14 mouse cellular contexts compared by ENCODE assay signal in genomic region chr2:18352620-18353019, GRCm38 (mm10). TPM values are rescaled to one million over a fixed set of nuclear protein-coding genes. Genes with fewer than 3 reads are reported as not detected.
A peak's percentile ranks its signal among the peaks of the same experiment; 100 is the strongest.
DNase-seq lines count a peak whose midpoint lies in the region; ATAC-seq and TF ChIP-seq lines count a peak whose summit lies in the region.
"Had no signal": no experiment of that assay in that cellular context is flagged by ENCODE, and none has a peak within 500 bp of the region (broad histone marks: within the 10 kb centered on the region; RNA-seq: fewer than 3 reads in every experiment).

No protein-coding gene starts in this region.

- H3K9me3 ChIP-seq in heart, embryonic 10.5 days, result peaks cover 7% of the 10 kb centered on the region
- no peaks in the 10 kb centered on the region for H3K9me3 ChIP-seq in neural tube, embryonic 14.5 days (ENCODE audit: control insufficient read depth, low read length)
- H3K9me3 ChIP-seq in neural tube, embryonic 15.5 days (replicated peaks), result no peaks in the 10 kb centered on the region
- no peaks in the 10 kb centered on the region for H3K9me3 ChIP-seq in stomach, postnatal 0 days (ENCODE audit: control insufficient read depth, low read length)
- H3K9me3 ChIP-seq: lung, embryonic 15.5 days had no signal

- no peak for TF ChIP-seq POLR2A in heart, adult 2 months (IDR thresholded peaks at IDR 0.05; ENCODE audit: insufficient read depth, low read depth, low read length)

- no peak overlapping the region for H3K4me2 ChIP-seq in neural tube, embryonic 14.5 days (ENCODE audit: low read depth, low read length)
- no peak overlapping the region for H3K4me2 ChIP-seq in neural tube, embryonic 15.5 days
- no peak overlapping the region for H3K4me2 ChIP-seq in stomach, postnatal 0 days (replicated peaks; ENCODE audit: low read depth)
- H3K4me2 ChIP-seq: forebrain, embryonic 12.5 days; heart, embryonic 12.5 days; lung, embryonic 15.5 days had no signal

- intact Hi-C loops in heart, adult 2 months (cut with DNase I), result loop anchor here (10.0 kb wide), 1 partner anchor 922 kb away; no protein-coding TSS in a partner anchor

- H3K27ac ChIP-seq in heart, adult 2 months, result no peak overlapping the region
- no peak overlapping the region for H3K27ac ChIP-seq in heart, embryonic 10.5 days
- H3K27ac ChIP-seq in layer of hippocampus, adult 2 months, result no peak overlapping the region
- H3K27ac ChIP-seq in neural tube, embryonic 14.5 days (ENCODE audit: low read depth, low read length), result no peak overlapping the region
- no peak overlapping the region for H3K27ac ChIP-seq in neural tube, embryonic 15.5 days (replicated peaks)
- H3K27ac ChIP-seq in stomach, postnatal 0 days (replicated peaks), result no peak overlapping the region
- H3K27ac ChIP-seq: forebrain, embryonic 12.5 days; lung, embryonic 15.5 days had no signal

- 80% methylated on average over 2 of the region's 2 CpGs for WGBS in heart, adult 2 months
- 93% methylated on average over 2 of the region's 2 CpGs for WGBS in heart, embryonic 10.5 days
- 92% methylated on average over 2 of the region's 2 CpGs for WGBS in neural tube, embryonic 14.5 days
- WGBS in neural tube, embryonic 15.5 days, result 93% methylated on average over 2 of the region's 2 CpGs
- 90% methylated on average over 2 of the region's 2 CpGs for WGBS in stomach, postnatal 0 days

- no peaks in the 10 kb centered on the region for H3K27me3 ChIP-seq in heart, adult 2 months (ENCODE audit: control insufficient read depth, insufficient read depth, low read length)
- H3K27me3 ChIP-seq in heart, embryonic 10.5 days (ENCODE audit: insufficient read depth, poor library complexity, severe bottlenecking), result no peaks in the 10 kb centered on the region
- H3K27me3 ChIP-seq in neural tube, embryonic 14.5 days (ENCODE audit: control insufficient read depth, insufficient read depth, low read length), result no peaks in the 10 kb centered on the region
- no peaks in the 10 kb centered on the region for H3K27me3 ChIP-seq in neural tube, embryonic 15.5 days (replicated peaks)
- H3K27me3 ChIP-seq in stomach, postnatal 0 days (ENCODE audit: control insufficient read depth, insufficient read depth, low read length), result no peaks in the 10 kb centered on the region
- H3K27me3 ChIP-seq: forebrain, embryonic 12.5 days; heart, embryonic 12.5 days; lung, embryonic 15.5 days; megakaryocyte, embryonic 14.5 days had no signal

- ATAC-seq in neural tube, embryonic 14.5 days (ENCODE audit: low read depth), result peak; percentile 44; the same call in 1 of the 2 replicates
- no peak for ATAC-seq in neural tube, embryonic 15.5 days (ENCODE audit: low FRiP score)
- no peak for ATAC-seq in stomach, postnatal 0 days (ENCODE audit: low FRiP score, low TSS enrichment)

- peak; percentile 54 for TF ChIP-seq CTCF in heart, adult 2 months (IDR thresholded peaks at IDR 0.05)
- TF ChIP-seq CTCF in layer of hippocampus, adult 2 months (conservative IDR thresholded peaks at IDR 0.05), result peak; percentile 78
- peak; percentile 62 for TF ChIP-seq CTCF in stomach, postnatal 0 days (IDR thresholded peaks at IDR 0.05; ENCODE audit: low read depth)

- no peaks in the 10 kb centered on the region for H3K36me3 ChIP-seq in heart, adult 2 months (ENCODE audit: control insufficient read depth, insufficient read depth, low read length)
- peaks cover 8% of the 10 kb centered on the region for H3K36me3 ChIP-seq in heart, embryonic 10.5 days
- no peaks in the 10 kb centered on the region for H3K36me3 ChIP-seq in neural tube, embryonic 14.5 days (ENCODE audit: control insufficient read depth, insufficient read depth, low read length)
- H3K36me3 ChIP-seq in neural tube, embryonic 15.5 days, result no peaks in the 10 kb centered on the region
- no peaks in the 10 kb centered on the region for H3K36me3 ChIP-seq in stomach, postnatal 0 days (ENCODE audit: control insufficient read depth, insufficient read depth, low read length)
- H3K36me3 ChIP-seq: forebrain, embryonic 12.5 days had no signal

- no peak overlapping the region for H3K4me3 ChIP-seq in heart, adult 2 months
- no peak overlapping the region for H3K4me3 ChIP-seq in heart, embryonic 10.5 days
- H3K4me3 ChIP-seq in layer of hippocampus, adult 2 months, result no peak overlapping the region
- no peak overlapping the region for H3K4me3 ChIP-seq in neural tube, embryonic 14.5 days (ENCODE audit: low read depth, low read length)
- no peak overlapping the region for H3K4me3 ChIP-seq in neural tube, embryonic 15.5 days (replicated peaks)
- no peak overlapping the region for H3K4me3 ChIP-seq in stomach, postnatal 0 days (ENCODE audit: low read depth, low read length)
- H3K4me3 ChIP-seq: forebrain, embryonic 12.5 days; heart, embryonic 12.5 days; lung, embryonic 15.5 days; megakaryocyte, embryonic 14.5 days had no signal

- no peak overlapping the region for H3K9ac ChIP-seq in heart, adult 2 months (ENCODE audit: low read depth, low read length)
- no peak overlapping the region for H3K9ac ChIP-seq in neural tube, embryonic 14.5 days (replicated peaks; ENCODE audit: low read depth, low read length)
- no peak overlapping the region for H3K9ac ChIP-seq in neural tube, embryonic 15.5 days (replicated peaks)
- H3K9ac ChIP-seq in stomach, postnatal 0 days (ENCODE audit: low read length), result no peak overlapping the region
- H3K9ac ChIP-seq: forebrain, embryonic 12.5 days; heart, embryonic 12.5 days; lung, embryonic 15.5 days had no signal

- H3K79me2 ChIP-seq in heart, adult 2 months (replicated peaks; ENCODE audit: control insufficient read depth, insufficient read depth, low read length), result peaks cover 2% of the 10 kb centered on the region; the same call in 1 of the 2 replicates

- no peak for DNase-seq in heart, adult 2 months
- DNase-seq in heart, embryonic 10.5 days (ENCODE audit: low spot score), result no peak
- DNase-seq in layer of hippocampus, adult 2 months (ENCODE audit: low spot score in 2 of 2), result no peak
- DNase-seq in layer of hippocampus, postnatal 36 days, result no peak
- DNase-seq in stomach, postnatal 0 days (ENCODE audit: low spot score), result no peak
- no peak for DNase-seq in ovary, postnatal 36 days (ENCODE audit: low spot score)
- DNase-seq: adrenal gland, postnatal 25 days; right cerebral cortex, postnatal 14 days had no signal

- no peaks in the 10 kb centered on the region; the same call in 1 of the 2 replicates for H3K4me1 ChIP-seq in heart, adult 2 months (ENCODE audit: control insufficient read depth, insufficient read depth, low read length)
- no peaks in the 10 kb centered on the region for H3K4me1 ChIP-seq in heart, embryonic 10.5 days
- H3K4me1 ChIP-seq in neural tube, embryonic 14.5 days (ENCODE audit: control insufficient read depth, insufficient read depth, low read length), result no peaks in the 10 kb centered on the region
- no peaks in the 10 kb centered on the region for H3K4me1 ChIP-seq in neural tube, embryonic 15.5 days
- no peaks in the 10 kb centered on the region for H3K4me1 ChIP-seq in stomach, postnatal 0 days (replicated peaks; ENCODE audit: control insufficient read depth, insufficient read depth)
- H3K4me1 ChIP-seq: forebrain, embryonic 12.5 days; heart, embryonic 12.5 days; lung, embryonic 15.5 days had no signal

- no peak for TF ChIP-seq EP300 in heart, adult 2 months (IDR thresholded peaks at IDR 0.05; ENCODE audit: insufficient read depth, low read depth, low read length)
- TF ChIP-seq EP300 in stomach, postnatal 0 days (optimal IDR thresholded peaks at IDR 0.05), result no peak

RNA-seq across cellular contexts. Expression of gene Dnajc1, which starts 40.0 kb away (rescaled TPM):
- total RNA-seq in heart, adult 2 months (2021), result 10 to 100 TPM; 15.0 to 18.3 TPM
- polyA plus RNA-seq in heart, adult 2 months (2012; rRNA removed), result 7.2 and 11.2 TPM in 2 replicates
- 19.0 and 24.0 TPM in 2 replicates for polyA plus RNA-seq in heart, embryonic 10.5 days (2016; fragmentation: Nextera tagmentation; extraction: Ambion mirVana)
- total RNA-seq in layer of hippocampus, adult 2 months (2021), result 10 to 100 TPM; 26.4 to 30.3 TPM
- 10 to 100 TPM; 27.4 to 31.1 TPM for total RNA-seq in layer of hippocampus, postnatal 36 days (2021)
- polyA plus RNA-seq in neural tube, embryonic 14.5 days (2014; fragmentation: Nextera tagmentation; extraction: Ambion mirVana), result 20.8 and 26.0 TPM in 2 replicates
- 22.6 and 25.3 TPM in 2 replicates for polyA plus RNA-seq in neural tube, embryonic 15.5 days (2015; fragmentation: Nextera tagmentation; extraction: Ambion mirVana)
- 34.4 and 34.5 TPM in 2 replicates for polyA plus RNA-seq in stomach, postnatal 0 days (2015; fragmentation: Nextera tagmentation; extraction: Ambion mirVana)
